Mouse (Mus musculus) liver (tissue): Measurements from ENCODE around the gene Trim65.
A peak's percentile ranks its signal among the peaks of the same experiment; 100 is the strongest.

Experiments used
- DNase-seq: peaks from one replicate; pipeline ENCODE4 v3.0.0-alpha.2; 2020; ENCODE audit warnings: mixed read lengths

Trim65 gene

GRCm38 (mm10) chr11:116087194-116088130 lies 43.5 kb downstream of the Trim65 start:
- DNase-seq: peak; percentile 93

- peak; percentile 97 for DNase-seq
Measured at GRCm38 (mm10) chr11:116086258-116087193, 44.4 kb downstream of the Trim65 start, which contains the start of gene Wbp2. Wbp2 (minus strand) TSS chr11:116086995.

GRCm38 (mm10) chr11:116084166-116084565 lies 46.8 kb downstream of the Trim65 start:
- DNase-seq: peak; percentile 75

- DNase-seq: no peak
Measured at GRCm38 (mm10) chr11:116083096-116083672, 47.7 kb downstream of the Trim65 start.

GRCm38 (mm10) chr11:116081081-116081480 lies 49.8 kb downstream of the Trim65 start:
- peak; percentile 89 for DNase-seq

GRCm38 (mm10) chr11:116079511-116079910 lies 51.4 kb downstream of the Trim65 start:
- no peak for DNase-seq

- DNase-seq: no peak
Measured at GRCm38 (mm10) chr11:116078676-116079320, 52.1 kb downstream of the Trim65 start.

- DNase-seq: peak; percentile 83
Measured at GRCm38 (mm10) chr11:116078221-116078620, 52.7 kb downstream of the Trim65 start.

- peak; percentile 91 for DNase-seq
Measured at GRCm38 (mm10) chr11:116077446-116078204, 53.3 kb downstream of the Trim65 start, which contains the start of gene Unc13d. Unc13d (minus strand) TSS chr11:116077961.

- peak; percentile 83 for DNase-seq
Measured at GRCm38 (mm10) chr11:116076836-116077235, 54.1 kb downstream of the Trim65 start.

GRCm38 (mm10) chr11:116076266-116076540 lies 54.7 kb downstream of the Trim65 start:
- DNase-seq: peak; percentile 57

GRCm38 (mm10) chr11:116075539-116076265 lies 55.2 kb downstream of the Trim65 start:
- DNase-seq: peak; percentile 67

- DNase-seq: no peak
Measured at GRCm38 (mm10) chr11:116074436-116074991, 56.4 kb downstream of the Trim65 start.

- DNase-seq: no peak
Measured at GRCm38 (mm10) chr11:116072608-116073007, 58.3 kb downstream of the Trim65 start.
